Mouse (Mus musculus): ENCODE results near the gene Olfr432.

DNA sequence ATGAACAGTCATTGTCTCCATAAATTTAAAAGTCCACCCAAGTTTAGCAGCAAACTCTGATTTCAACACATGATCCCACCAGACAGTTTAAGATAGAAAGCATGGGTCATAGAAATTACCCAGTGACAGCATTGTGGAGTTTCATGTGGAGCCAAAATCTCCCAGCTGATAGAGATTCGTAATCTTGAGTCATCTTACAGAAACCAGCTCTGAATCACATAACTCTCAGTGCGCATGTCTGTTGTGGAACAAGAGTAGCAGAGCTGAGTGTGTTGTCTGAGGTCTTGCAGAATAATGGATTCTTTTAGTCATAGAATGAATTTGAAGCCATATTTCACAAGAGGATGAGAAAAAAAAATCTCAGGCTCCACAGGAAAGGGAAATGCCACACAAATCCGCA is 4.0 kb downstream of the Olfr432 start:
- TF ChIP-seq CTCF (IDR thresholded peaks at IDR 0.05; ENCODE audit: extremely low read depth, insufficient read depth, insufficient read length, insufficient replicate concordance) (no peak), POLR2A (IDR thresholded peaks at IDR 0.05; ENCODE audit: low read depth, low read length) (no peak)
